Mouse (Mus musculus) E14TG2a.4 (cell line): ENCODE data around the gene Gm4491.

Experiments
- CTCF ChIP-seq: conservative IDR thresholded peaks from 2 replicates; pipeline ENCODE4 v1.5.1; 2014; ENCODE audit warnings: low read length
- NANOG ChIP-seq: IDR thresholded peaks from 2 replicates; pipeline ENCODE4 v1.6.1; 2014; ENCODE audit warnings: borderline replicate concordance, low read length, mixed read lengths

DNA sequence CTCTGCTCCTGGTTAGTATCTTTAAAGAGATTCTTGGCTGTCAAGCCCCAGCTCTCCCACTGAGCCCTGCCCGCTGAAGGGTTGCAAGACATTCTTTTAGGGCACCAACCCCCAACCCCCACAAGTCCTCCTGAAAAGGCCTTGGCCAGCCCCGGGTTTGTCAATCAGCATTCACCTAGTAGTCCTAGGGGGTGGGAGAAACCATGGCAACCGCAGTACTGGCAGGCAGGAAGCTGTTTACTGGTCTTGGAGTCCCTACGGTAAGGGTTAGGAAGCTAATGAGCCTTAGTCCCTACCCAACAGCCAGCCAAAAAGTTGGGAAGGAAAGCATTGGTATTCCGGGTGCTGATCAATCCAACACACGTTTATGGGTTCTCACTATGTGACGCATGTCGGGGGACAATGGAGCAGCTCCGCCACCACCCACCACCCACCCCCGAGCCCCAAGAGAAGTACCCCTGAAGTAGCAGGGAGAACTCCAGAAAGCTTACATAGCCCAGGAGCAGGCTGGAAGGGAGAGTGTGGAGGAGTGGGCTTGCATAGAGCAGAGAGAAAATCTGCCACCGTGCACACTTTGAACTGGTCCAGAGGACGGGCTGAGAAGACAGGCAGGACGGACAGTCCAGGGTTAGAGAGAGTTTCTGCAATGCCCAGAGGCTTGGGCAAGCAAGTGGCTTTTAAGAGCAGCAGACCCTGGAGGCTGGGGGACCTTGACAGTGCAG is at the start of gene Gm4491:
- TF ChIP-seq CTCF (no peak), NANOG (no peak)
